Mouse (Mus musculus) bone marrow macrophage, adult 2 months (primary cell): Measurements from ENCODE around the gene Pacsin1.

Source experiments
- CTCF ChIP-seq: IDR thresholded peaks from 2 replicates; pipeline ENCODE4 v1.5.1; 2012; ENCODE audit warnings: low read depth, mild to moderate bottlenecking, low read length, moderate library complexity
- POLR2A ChIP-seq: IDR thresholded peaks from 2 replicates; pipeline ENCODE4 v1.6.1; 2012; ENCODE audit warnings: mild to moderate bottlenecking, low read depth, low read length, borderline replicate concordance

DNA sequence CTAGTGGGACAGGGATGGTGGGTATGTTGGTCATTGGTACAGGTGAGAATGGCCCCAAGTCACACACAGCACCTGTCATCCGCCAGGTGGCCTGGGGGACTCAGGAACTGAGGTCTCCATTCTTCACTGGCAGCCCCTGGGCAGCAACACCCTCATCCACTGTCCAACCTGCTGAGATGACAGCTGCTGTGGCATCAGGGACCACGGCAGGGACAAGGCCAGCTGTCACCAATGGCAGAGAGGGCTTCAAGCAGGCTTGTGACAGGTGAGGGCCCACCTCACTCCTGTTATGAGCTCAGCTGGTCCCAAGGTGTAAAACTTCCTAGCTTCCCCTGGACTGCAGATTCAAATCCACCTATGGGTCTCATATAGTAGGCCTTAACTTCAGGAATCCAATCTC lies 92.8 kb downstream of the Pacsin1 start:
- no peak for TF ChIP-seq POLR2A
- no peak for TF ChIP-seq CTCF
